Mouse (Mus musculus): Measurements from ENCODE around the gene Sarnp. TPM values are rescaled to one million over a fixed set of nuclear protein-coding genes. Genes with fewer than 3 reads are reported as not detected.

Sarnp gene
- polyA plus RNA-seq, 1 experiment from 2014 or later = 204 TPM

DNA sequence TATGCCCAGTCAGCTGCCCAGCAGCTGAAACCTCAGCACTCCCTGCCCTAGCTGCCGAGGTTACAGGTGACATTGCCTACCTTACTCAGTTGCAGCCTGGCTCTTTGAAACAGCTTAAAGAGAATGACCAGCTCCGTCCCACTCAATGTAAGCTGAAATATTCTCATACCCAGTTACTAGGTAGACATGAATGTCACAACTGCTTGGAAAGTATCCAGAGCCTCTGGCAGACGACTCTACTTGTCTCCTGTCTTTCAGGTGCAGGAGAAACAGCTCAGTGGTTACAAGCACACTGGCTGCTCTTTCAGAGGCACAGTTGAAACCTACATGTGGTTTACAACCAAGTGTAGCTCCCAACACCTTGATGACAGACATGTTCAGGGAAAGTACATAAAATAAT lies 53.2 kb downstream of the Sarnp start:
- Histone ChIP-seq H3K27me3 (no peaks in the 10 kb centered on the region), H3K9ac (no peak overlapping the region), H3K4me1 (no peaks in the 10 kb centered on the region), H3K4me2 (replicated peaks) (no peak overlapping the region), H3K36me3 (peaks cover 47% of the 10 kb centered on the region), H3K27ac (no peak overlapping the region), H3K4me3 (no peak overlapping the region), H3K9me3 (replicated peaks) (no peaks in the 10 kb centered on the region)
- no peak for ATAC-seq (ENCODE audit: low FRiP score)
- 89% methylated on average over 3 of the region's 3 CpGs for WGBS

DNA sequence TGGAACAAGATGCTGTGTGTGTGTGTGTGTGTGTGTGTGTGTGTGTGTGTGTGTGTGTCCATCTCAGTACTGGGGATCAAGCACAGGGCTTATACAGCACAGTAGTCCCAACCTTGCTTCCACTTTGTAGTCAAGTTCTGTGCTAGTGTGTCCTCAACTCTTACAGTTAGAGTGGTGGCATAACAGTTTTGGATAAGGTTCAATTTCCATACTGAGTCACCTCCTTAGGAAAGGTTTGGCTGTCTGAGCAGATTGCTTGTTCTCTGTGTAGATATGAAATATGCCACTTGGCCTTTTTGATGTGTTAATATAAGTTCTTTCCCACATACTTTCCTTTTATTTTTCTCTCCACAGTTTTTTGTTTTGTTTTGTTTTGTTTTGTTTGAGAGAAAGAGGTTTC lies 61.2 kb downstream of the Sarnp start:
- Histone ChIP-seq H3K9ac (no peak overlapping the region), H3K27ac (no peak overlapping the region), H3K27me3 (no peaks in the 10 kb centered on the region), H3K36me3 (peaks cover 47% of the 10 kb centered on the region), H3K4me1 (no peaks in the 10 kb centered on the region), H3K4me3 (no peak overlapping the region), H3K9me3 (replicated peaks) (no peaks in the 10 kb centered on the region), H3K4me2 (replicated peaks) (no peak overlapping the region)
- no peak for ATAC-seq (ENCODE audit: low FRiP score)

DNA sequence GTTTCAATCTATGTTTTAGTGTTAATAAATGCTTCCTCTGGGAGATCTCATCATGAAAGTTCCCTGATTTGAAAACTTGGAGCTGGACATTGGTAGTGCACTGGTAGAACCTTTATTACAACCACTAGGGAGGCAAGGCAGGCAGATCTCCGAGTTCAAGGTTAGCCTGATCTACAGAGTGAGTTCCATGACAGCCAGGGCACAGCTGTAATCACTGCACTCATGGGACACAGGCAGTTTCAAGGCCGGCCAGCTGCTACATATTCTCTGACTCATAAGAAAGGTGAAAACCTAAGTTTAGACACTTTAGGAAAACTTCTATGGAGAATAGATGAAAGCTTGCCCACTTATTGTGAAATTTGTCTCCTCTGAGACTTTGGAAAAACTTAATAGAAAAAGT lies 61.7 kb downstream of the Sarnp start:
- ATAC-seq (ENCODE audit: low FRiP score) = no peak
- Histone ChIP-seq H3K27me3 (no peaks in the 10 kb centered on the region), H3K4me2 (replicated peaks) (no peak overlapping the region), H3K4me1 (no peaks in the 10 kb centered on the region), H3K9me3 (replicated peaks) (no peaks in the 10 kb centered on the region), H3K4me3 (no peak overlapping the region), H3K27ac (no peak overlapping the region), H3K36me3 (peaks cover 44% of the 10 kb centered on the region), H3K9ac (no peak overlapping the region)
- 90% methylated on average over 2 of the region's 2 CpGs for WGBS

DNA sequence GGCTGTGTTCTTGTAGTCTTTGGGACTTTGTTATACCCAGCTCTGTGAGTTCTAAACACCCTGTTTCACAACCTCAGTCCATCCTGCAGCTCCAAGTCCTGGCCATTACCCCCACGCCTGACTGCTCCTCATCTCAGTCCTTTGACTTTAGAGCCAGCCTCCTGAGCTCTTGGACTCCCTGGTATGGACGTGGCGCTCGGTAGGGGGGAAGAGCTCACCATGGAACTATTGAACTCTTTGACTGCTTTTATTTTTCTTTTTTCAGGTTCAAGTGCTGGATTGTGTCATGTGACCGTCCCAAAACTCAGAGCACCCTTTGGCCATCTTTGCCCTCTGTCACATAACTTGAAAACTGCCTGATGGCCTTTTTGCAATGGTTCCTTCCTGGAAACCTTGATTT lies 64.9 kb downstream of the Sarnp start:
- no peak overlapping the region for H3K27ac ChIP-seq

DNA sequence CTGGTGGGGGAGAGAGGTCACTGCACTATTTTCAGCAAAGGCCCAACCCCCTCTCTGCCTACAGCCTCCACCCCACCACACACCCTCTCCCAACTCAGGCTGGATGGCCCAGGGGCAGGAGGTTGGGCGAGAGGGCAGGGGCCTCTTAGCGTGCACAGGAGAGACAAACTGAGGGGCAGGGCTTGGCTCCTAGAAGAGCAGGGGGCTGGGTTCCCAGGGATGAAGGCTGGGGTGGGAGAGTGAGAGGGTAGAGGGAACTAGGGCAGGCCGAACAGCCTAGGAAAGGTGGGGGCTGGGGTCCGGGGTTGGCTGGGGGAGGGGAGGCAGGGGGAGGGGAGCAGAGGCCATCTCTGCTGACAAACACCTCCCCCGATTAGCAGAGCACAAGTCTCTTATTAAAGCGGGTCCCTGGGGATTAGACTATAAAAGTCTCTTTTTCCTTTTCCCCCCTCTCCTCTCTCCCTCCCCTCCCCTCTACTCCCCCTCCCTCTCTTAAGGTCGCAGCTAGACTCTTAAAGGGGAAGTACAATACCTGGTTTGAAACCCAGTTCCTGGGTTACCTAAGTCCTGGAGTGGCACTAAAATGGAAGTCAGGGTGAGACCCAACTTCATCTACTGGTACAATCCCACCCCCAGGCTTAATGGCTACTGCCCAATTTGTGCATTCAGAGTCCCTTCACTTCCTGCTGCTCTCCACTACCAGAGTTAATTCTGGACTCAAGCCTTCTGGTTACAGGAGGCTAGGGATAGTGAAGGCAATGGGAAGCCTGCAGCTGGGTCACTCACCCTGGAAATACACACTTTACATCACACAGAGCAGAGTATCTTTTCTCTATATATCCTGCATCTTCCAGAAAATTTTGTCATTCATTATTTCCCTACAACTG lies 72.1 kb downstream of the Sarnp start:
- peak overlapping the region; percentile 82 for H3K9ac ChIP-seq
- WGBS = 0% methylated on average over 6 of the region's 7 CpGs
- no peaks in the 10 kb centered on the region for H3K9me3 ChIP-seq (replicated peaks)
- peaks cover 1% of the 10 kb centered on the region; the same call in 1 of the 2 replicates for H3K27me3 ChIP-seq
- H3K36me3 ChIP-seq = peaks cover 38% of the 10 kb centered on the region
- peak; percentile 62 for ATAC-seq (ENCODE audit: low FRiP score)
- peak overlapping the region; percentile 85 for H3K4me2 ChIP-seq (replicated peaks)
- peak overlapping the region; percentile 91 for H3K27ac ChIP-seq
- peak overlapping the region; percentile 75 for H3K4me3 ChIP-seq
- peaks cover 45% of the 10 kb centered on the region for H3K4me1 ChIP-seq

More for the DNA sequence above, 64.9 kb downstream of the Sarnp start:
- WGBS = 78% methylated on average over 5 of the region's 5 CpGs
- Histone ChIP-seq H3K4me1 (0 out of 2 replicates have a peak, but pooled peaks cover 6% of the 10 kb centered on the region), H3K4me2 (replicated peaks) (no peak overlapping the region), H3K9me3 (replicated peaks) (no peaks in the 10 kb centered on the region), H3K4me3 (no peak overlapping the region), H3K36me3 (peaks cover 57% of the 10 kb centered on the region), H3K27me3 (no peaks in the 10 kb centered on the region), H3K9ac (no peak overlapping the region)
- ATAC-seq (ENCODE audit: low FRiP score) = no peak

DNA sequence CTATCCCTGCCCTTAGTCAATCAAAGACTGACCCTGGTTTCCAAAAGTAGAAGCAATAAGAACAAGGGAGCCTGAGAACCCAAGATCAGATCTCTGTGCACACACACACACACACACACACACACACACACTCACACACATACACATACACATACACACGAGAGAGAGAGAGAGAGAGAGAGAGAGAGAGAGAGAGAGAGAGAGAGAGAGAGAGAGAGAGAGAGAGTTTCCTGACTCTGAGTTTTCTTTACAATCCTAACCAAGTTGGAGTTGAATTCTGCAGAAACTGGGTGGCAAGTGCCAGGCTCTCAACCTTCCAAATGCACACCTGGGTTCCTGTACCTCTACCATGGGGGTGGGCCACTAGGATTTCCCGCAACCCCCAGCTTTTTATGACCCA lies 72.7 kb downstream of the Sarnp start:
- H3K9ac ChIP-seq = peak overlapping the region; percentile 82
- 0% methylated on average over 1 of the region's 2 CpGs for WGBS
- peak overlapping the region; percentile 91 for H3K27ac ChIP-seq
- no peaks in the 10 kb centered on the region for H3K9me3 ChIP-seq (replicated peaks)
- H3K4me2 ChIP-seq (replicated peaks) = peak overlapping the region; percentile 85
- no peak for ATAC-seq (ENCODE audit: low FRiP score)
- H3K36me3 ChIP-seq = peaks cover 33% of the 10 kb centered on the region
- H3K4me1 ChIP-seq = peaks cover 45% of the 10 kb centered on the region
- H3K4me3 ChIP-seq = peak overlapping the region; percentile 75
- H3K27me3 ChIP-seq = peaks cover 3% of the 10 kb centered on the region; the same call in 1 of the 2 replicates

DNA sequence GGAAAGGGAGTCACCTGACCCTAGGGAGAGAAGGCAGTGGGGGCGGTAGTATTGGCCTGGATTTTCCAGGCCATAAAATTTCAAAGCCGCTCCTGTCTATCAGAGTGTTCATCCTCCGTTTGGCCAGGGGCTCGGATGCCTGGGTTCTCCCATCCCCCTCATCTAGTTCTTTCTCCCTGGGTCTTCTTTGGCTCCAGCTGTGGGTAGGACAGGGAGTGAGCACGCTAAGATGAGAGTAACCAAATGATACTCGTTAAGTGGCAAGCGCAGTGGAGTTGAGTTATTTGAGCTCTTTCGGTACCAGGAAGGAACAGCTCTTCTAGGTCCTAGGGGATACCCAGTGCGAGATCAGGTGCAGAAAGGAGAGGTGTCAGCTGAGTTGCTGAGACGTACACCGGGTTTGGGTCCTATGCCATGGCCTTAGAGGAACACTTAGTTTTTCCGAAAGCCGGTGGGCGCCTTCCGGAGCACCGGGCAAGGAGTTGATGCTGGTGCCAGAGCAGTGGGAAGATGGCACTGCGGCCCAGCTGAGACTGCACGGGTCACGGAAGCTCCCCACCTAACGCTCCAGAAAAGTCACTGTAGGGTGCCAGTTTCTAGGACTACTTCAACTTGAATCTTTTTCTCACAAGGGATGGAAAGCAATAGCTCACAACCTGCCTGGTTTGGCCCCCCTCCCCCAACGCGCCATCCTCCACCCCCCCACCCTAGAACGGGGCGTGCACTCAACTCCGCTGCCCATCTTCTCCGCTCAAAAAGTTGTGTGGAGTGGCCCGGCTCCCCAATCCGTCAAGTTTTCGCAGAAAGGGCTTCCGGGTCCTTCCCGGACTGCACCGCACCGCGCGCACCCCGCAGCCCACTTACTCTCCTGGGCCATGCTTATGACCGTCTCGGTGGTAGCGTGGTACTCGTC lies 73.5 kb downstream of the Sarnp start:
- peak overlapping the region; percentile 85 for H3K4me2 ChIP-seq (replicated peaks)
- peaks cover 46% of the 10 kb centered on the region for H3K4me1 ChIP-seq
- H3K4me3 ChIP-seq = peak overlapping the region; percentile 75
- peak overlapping the region; percentile 82 for H3K9ac ChIP-seq
- ATAC-seq (ENCODE audit: low FRiP score) = no peak
- H3K27ac ChIP-seq = peak overlapping the region; percentile 91
- no peaks in the 10 kb centered on the region for H3K9me3 ChIP-seq (replicated peaks)
- WGBS = under 1% methylated on average over 39 of the region's 40 CpGs
- peaks cover 25% of the 10 kb centered on the region for H3K36me3 ChIP-seq
- peaks cover 4% of the 10 kb centered on the region for H3K27me3 ChIP-seq

DNA sequence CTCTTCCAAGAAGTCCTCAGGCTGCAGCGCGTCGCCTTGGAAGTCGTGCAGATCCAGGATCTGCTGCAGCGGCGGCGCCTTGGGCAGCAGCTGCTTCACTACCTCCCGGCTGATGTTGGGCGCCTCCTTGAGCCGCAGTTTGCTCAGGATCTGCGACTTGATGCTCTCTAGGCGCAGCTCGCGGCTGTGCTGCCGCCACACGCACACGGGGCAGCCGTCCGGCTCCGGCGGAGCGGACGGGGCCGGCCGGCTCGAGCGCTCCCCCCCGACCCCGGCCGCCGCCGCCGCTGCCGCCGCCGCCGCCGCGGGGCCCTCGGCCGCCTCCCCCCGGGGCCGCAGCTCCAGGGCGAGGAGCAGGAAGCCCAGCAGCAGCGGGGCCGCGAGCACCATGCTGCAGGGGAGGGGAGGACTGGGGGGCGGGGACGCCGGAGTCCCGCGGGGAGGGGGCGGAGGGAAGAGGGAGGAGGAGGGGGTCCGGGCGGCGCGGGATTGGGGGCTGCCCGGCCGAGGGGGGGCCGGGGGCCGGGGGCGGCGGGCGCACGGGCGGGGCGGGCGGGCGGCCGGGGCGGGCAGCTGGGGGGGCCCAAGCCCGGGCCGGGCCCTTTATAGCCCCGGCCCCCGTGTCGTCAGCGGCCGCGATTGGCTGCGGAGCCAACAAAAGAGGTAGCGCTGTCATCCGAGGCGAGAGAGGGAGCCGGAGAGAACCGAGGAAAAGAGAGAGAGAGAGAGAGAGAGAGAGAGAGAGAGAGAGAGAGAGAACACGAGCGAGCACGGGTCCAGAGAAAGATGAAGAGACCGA lies 74.4 kb downstream of the Sarnp start, which contains the start of gene Gdf11:
Gene Gdf11 (minus strand): TSS at position 423 of the 799 bp plus-strand sequence.
- H3K9me3 ChIP-seq (replicated peaks) = no peaks in the 10 kb centered on the region
- H3K27ac ChIP-seq = peak within 1 kb of the TSS; percentile 91
- peaks cover 17% of the 10 kb centered on the region for H3K36me3 ChIP-seq
- peak; percentile 88 for ATAC-seq (ENCODE audit: low FRiP score)
- H3K4me3 ChIP-seq = peak within 1 kb of the TSS; percentile 75
- peaks cover 13% of the 10 kb centered on the region for H3K27me3 ChIP-seq
- H3K4me2 ChIP-seq (replicated peaks) = peak within 1 kb of the TSS; percentile 85
- peak within 1 kb of the TSS; percentile 82 for H3K9ac ChIP-seq
- peaks cover 53% of the 10 kb centered on the region for H3K4me1 ChIP-seq
- WGBS = 1% methylated on average over 48 of the region's 89 CpGs

DNA sequence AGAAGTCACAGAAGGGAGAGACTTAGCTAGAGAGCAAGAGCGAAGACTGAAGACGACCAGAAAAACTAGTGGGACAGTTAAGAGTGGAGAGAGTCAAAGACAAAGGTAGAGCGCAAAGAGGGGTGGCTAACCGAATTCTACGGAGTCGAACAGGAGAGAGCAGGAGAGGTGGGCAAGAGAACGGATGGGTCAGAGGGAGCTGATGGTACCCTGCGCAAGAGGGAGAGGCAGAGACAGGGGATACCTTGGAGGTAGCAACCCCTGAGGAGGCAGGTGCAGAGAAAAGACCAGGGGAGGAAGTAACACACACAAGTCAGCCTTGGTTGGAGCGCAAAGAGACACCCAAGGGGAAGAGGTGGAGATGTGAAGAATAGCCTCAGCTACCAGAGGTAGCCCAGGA lies 75.1 kb downstream of the Sarnp start:
- no peaks in the 10 kb centered on the region for H3K9me3 ChIP-seq (replicated peaks)
- peaks cover 9% of the 10 kb centered on the region; the same call in 1 of the 2 replicates for H3K36me3 ChIP-seq
- peak overlapping the region; percentile 75 for H3K4me3 ChIP-seq
- ATAC-seq (ENCODE audit: low FRiP score) = peak; percentile 11
- peaks cover 48% of the 10 kb centered on the region for H3K4me1 ChIP-seq
- peaks cover 19% of the 10 kb centered on the region for H3K27me3 ChIP-seq
- peak overlapping the region; percentile 85 for H3K4me2 ChIP-seq (replicated peaks)
- peak overlapping the region; percentile 82 for H3K9ac ChIP-seq
- WGBS = 2% methylated on average over 9 of the region's 9 CpGs
- peak overlapping the region; percentile 91 for H3K27ac ChIP-seq

DNA sequence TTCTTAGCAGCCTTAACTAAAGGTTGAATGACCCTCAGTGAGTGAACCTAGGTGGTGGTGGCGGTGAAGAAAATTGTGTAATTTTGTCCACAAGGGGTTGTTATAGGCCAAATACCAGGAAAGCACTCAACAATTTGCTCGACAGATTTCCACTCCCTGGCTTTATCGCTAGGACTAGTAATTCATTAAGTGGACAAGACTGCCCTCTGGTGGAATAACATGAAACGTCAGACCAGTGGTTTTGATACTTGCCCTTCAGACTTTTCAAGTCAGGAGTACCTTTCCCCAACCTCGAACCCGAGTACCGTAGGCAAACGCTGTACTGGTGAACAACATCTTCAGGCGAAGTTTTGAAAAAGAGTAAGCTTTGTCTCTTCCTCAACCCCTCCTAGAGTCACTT lies 78.3 kb downstream of the Sarnp start:
- H3K4me3 ChIP-seq = no peak overlapping the region
- no peak overlapping the region for H3K27ac ChIP-seq
- H3K9ac ChIP-seq = no peak overlapping the region
- WGBS = under 1% methylated on average over 9 of the region's 9 CpGs
- H3K4me2 ChIP-seq (replicated peaks) = peak overlapping the region; percentile 26
- H3K9me3 ChIP-seq (replicated peaks) = no peaks in the 10 kb centered on the region
- peaks cover 25% of the 10 kb centered on the region for H3K4me1 ChIP-seq
- H3K27me3 ChIP-seq = peaks cover 24% of the 10 kb centered on the region
- no peak for ATAC-seq (ENCODE audit: low FRiP score)
- H3K36me3 ChIP-seq = no peaks in the 10 kb centered on the region

DNA sequence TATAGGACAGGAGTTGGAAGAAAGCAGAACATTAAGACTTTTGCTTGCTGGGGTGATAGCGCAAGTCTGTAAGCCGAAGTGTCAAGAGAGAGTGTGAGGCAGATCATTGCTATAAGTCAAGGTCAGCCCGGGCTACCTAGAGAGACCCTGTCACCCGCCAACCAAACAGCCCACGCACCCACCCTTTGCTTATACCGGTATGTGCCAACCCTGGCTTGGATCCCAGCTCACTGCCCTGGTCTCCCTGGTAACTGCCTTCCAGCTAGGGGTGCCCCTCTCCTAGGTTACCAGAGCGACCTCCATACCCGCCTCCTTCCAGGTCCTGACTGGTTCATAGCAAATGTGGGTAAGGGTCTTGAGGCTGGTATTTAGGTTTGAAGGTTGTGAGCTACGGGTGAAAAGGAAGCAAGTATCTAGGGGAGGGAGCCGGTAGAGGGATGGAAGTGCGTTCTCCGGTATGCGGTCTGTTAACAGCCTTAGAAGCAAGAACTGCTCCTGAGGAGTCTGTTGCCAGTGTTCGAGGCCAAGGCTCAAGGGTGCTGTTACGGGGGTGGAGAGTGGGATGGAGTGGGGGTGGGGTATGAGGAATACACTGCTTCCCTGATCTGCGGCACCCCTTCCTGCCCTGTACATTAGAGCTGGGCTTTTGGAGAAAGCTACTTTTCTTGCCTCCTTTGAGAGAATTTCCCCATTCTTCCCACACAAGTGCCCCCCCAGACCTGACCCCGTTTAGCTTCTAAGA lies 79.0 kb downstream of the Sarnp start:
- Histone ChIP-seq H3K27ac (no peak overlapping the region), H3K4me1 (peaks cover 20% of the 10 kb centered on the region), H3K27me3 (peaks cover 24% of the 10 kb centered on the region), H3K9me3 (replicated peaks) (no peaks in the 10 kb centered on the region), H3K4me3 (no peak overlapping the region), H3K4me2 (replicated peaks) (peak overlapping the region; percentile 26), H3K36me3 (no peaks in the 10 kb centered on the region), H3K9ac (peak overlapping the region; percentile 27; the same call in 1 of the 2 replicates)
- 1% methylated on average over 17 of the region's 17 CpGs for WGBS
- ATAC-seq (ENCODE audit: low FRiP score) = no peak
